Mouse (Mus musculus) intestine, embryonic 15.5 days (tissue): ENCODE measurements around the gene Krt5. TPM values are rescaled to one million over a fixed set of nuclear protein-coding genes. Genes with fewer than 3 reads are reported as not detected.
"Not testable (repeated sequence)": the region's sequence is repeated elsewhere in the genome, so short reads cannot be mapped to it uniquely, and the experiment has no call there.

ENCODE experiments used
- ATAC-seq: fragments of 200-750 bp; cut with Nextera tagmentation; 2 replicates; pipeline ENCODE4 v1.8.0; 2017; ENCODE audit warnings: moderate TSS enrichment, moderate library complexity
- H3K27ac ChIP-seq: fragments of 300-500 bp; sonication (generic); 2 replicates; pipeline ENCODE4 v1.5.1; 2015; ENCODE audit warnings: mild to moderate bottlenecking, inconsistent platforms
- H3K27me3 ChIP-seq: fragments of 300-500 bp; sonication (generic); replicated peaks from 2 replicates; pipeline ENCODE4 v1.6.1; 2015; ENCODE audit warnings: inconsistent platforms
- H3K36me3 ChIP-seq: fragments of 300-500 bp; sonication (generic); 2 replicates; pipeline ENCODE4 v1.6.1; 2015; ENCODE audit warnings: inconsistent platforms
- H3K4me1 ChIP-seq: fragments of 300-500 bp; sonication (generic); replicated peaks from 2 replicates; pipeline ENCODE4 v1.6.1; 2015; ENCODE audit warnings: inconsistent platforms
- H3K4me2 ChIP-seq: fragments of 300-500 bp; sonication (generic); replicated peaks from 2 replicates; pipeline ENCODE4 v1.6.1; 2015; ENCODE audit warnings: mild to moderate bottlenecking, inconsistent platforms
- H3K4me3 ChIP-seq: fragments of 300-500 bp; sonication (generic); replicated peaks from 2 replicates; pipeline ENCODE4 v1.5.1; 2015; ENCODE audit warnings: inconsistent platforms
- H3K9ac ChIP-seq: fragments of 300-500 bp; sonication (generic); 2 replicates; pipeline ENCODE4 v1.6.1; 2015; ENCODE audit warnings: inconsistent platforms
- H3K9me3 ChIP-seq: fragments of 300-500 bp; sonication (generic); 2 replicates; pipeline ENCODE4 v1.6.1; 2016; ENCODE audit warnings: inconsistent platforms
- WGBS: fragments of 180-500 bp; shearing (Covaris S2); methylation state at CpG from one replicate; pipeline ENCODE4 v1.1.7; 2015; 5-methylcytosine and 5-hydroxymethylcytosine counted together
- polyA plus RNA-seq: library from polyadenylated mRNA; unstranded; fragments of >200 nt; fragmentation: Nextera tagmentation; extraction: Ambion mirVana; gene quantifications from 2 replicates; pipeline ENCODE4 v1.2.1, GENCODE M21; 2015

Krt5 gene
- polyA plus RNA-seq, 1 experiment from 2014 or later: 0.87 TPM

DNA sequence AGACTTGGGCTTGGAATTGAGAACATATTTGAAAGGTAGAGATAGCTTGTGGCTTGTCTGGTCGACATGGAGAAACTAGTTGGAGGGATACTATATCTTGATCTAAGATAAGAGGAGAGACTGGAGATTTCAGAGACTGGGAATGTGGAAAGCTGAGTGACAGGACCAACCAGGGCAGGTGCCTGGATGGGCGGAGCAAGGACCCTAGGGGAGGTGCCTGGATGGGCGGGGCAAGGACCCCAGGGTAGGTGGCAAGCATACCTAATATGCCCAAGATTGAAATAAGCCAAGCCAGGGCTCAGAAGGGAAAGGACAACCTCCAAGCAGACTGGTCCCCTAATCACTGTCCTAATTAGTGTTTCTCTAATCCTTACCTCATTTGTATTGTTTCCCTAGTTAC lies 13.5 kb downstream of the Krt5 start:
- H3K4me2 ChIP-seq: no peak overlapping the region
- no peaks in the 10 kb centered on the region for H3K9me3 ChIP-seq
- no peak for ATAC-seq
- H3K4me3 ChIP-seq: no peak overlapping the region
- H3K27ac ChIP-seq: no peak overlapping the region
- no peaks in the 10 kb centered on the region; the same call in 1 of the 2 replicates for H3K27me3 ChIP-seq
- no peaks in the 10 kb centered on the region for H3K36me3 ChIP-seq
- H3K4me1 ChIP-seq: no peaks in the 10 kb centered on the region
- 46% methylated on average over 3 of the region's 3 CpGs for WGBS
- no peak overlapping the region for H3K9ac ChIP-seq

DNA sequence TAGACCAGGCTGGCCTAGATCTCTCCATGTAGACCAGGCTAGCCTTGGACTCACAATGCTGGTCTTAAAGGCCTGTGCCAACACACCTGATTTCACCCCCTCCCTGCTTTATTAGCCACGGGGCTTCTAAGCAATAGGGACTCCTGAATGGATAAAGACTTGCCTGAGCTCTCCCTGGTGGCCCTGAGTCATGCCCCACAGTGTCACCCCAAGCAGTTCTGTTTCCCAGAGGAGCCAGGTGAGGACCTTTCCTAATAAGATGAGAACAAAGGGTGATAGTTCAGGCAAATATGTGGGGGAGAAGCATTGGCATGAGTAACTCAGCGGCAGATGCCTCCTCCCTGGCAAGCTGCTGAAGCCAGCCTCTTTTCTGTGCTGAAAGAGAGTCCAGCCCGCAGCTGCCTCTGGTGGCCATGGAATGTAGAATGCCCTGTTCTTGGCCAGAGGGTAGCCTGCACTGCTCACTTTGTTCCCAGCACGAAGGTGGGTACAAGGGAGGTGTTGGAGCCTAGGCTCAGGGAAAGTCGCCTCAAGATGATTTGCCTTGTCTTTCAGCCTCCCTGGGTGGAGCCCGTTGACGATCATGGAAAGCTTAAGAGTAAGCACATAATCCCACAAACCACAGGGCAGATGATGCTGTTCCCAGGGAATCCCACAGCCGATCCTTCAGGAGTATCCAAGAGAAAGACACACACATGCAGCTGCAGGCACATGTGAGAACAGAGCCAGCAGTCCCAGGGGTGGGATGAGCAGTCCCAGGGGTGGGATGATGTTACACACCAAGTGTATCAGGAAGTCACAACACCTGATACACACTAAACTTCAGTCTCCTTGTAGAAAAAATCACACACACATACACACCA lies 15.1 kb downstream of the Krt5 start:
- Histone ChIP-seq H3K4me3 (no peak overlapping the region), H3K27me3 (no peaks in the 10 kb centered on the region; the same call in 1 of the 2 replicates), H3K36me3 (no peaks in the 10 kb centered on the region), H3K9me3 (no peaks in the 10 kb centered on the region), H3K4me1 (no peaks in the 10 kb centered on the region), H3K27ac (no peak overlapping the region), H3K9ac (no peak overlapping the region), H3K4me2 (no peak overlapping the region)
- 71% methylated on average over 8 of the region's 8 CpGs for WGBS
- ATAC-seq: no peak

DNA sequence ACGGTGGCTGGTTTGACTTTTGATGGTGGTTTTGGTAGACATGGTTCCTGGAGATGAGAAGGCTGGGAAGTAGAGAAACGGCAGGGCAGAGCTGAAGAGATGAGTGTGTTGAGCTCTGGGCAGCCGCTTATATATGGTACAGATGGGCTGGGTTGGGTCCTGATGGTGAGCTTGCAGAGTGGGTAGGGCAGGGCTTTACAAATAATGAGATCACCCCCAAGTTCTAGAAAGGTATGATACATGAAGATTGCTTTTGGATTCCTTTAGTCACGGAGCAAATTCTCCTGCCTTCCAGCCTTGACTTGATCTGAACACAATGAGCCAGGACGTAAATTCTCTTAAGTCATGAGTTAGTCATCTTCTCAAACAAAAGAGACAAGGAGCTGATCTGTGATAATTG lies 18.5 kb downstream of the Krt5 start, which contains the start of gene Krt6a:
Gene Krt6a, minus strand, starts transcription at position 101 of the 400 bp plus-strand sequence.
- Histone ChIP-seq H3K4me2 (no peak within 1 kb of the TSS), H3K4me1 (no peaks in the 10 kb centered on the region), H3K36me3 (no peaks in the 10 kb centered on the region), H3K27me3 (no peaks in the 10 kb centered on the region; the same call in 1 of the 2 replicates), H3K9me3 (no peaks in the 10 kb centered on the region), H3K9ac (no peak within 1 kb of the TSS), H3K4me3 (no peak within 1 kb of the TSS), H3K27ac (no peak within 1 kb of the TSS)
- no peak for ATAC-seq
- 71% methylated on average over 5 of the region's 5 CpGs for WGBS

DNA sequence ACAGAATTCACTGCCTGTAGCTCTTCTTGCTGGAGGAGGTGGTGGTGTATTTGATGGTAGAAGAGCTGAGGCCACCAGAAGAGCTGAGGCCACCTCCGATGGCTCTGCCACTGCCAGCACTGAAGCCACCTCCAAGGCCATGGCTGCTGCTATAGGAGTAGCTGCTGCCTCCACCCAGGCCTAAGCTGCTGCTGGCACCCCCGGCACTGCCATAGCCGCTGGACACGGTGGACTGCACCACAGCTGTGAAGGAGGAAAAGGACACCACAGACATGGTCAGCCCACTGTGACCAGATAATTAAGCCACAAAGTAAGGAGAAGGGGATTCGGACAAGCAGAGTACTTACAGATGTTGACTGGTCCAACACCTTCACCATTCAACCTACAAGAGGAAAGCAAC lies 22.2 kb downstream of the Krt5 start:
- 93% methylated on average over 5 of the region's 5 CpGs for WGBS
- not testable (repeated sequence) for H3K9ac ChIP-seq, H3K4me1 ChIP-seq, H3K9me3 ChIP-seq, H3K36me3 ChIP-seq, H3K4me2 ChIP-seq, H3K27me3 ChIP-seq, H3K27ac ChIP-seq, H3K4me3 ChIP-seq, ATAC-seq

DNA sequence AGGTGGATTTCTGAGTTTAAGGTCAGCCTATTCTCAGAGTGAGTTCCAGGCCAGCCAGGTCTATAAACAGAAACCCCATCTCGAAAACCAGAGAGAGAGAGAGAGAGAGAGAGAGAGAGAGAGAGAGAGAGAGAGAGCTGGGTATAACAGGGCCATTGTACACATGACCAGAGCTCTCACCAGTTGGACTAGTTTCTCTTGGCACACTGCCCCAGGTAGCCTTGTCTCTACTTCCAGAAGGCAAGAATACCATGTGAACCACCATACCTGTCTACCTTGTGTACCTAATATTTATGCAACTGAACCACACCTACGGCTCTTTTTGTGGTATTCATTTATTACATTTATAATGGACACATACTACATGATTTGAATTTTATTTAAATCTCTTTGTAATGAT lies 24.5 kb downstream of the Krt5 start:
- H3K4me3 ChIP-seq: no peak overlapping the region
- no peaks in the 10 kb centered on the region for H3K27me3 ChIP-seq
- H3K4me2 ChIP-seq: no peak overlapping the region
- ATAC-seq: no peak
- H3K9ac ChIP-seq: no peak overlapping the region
- WGBS: 59% methylated on average over 2 of the region's 2 CpGs
- H3K9me3 ChIP-seq: no peaks in the 10 kb centered on the region
- H3K4me1 ChIP-seq: no peaks in the 10 kb centered on the region
- H3K36me3 ChIP-seq: no peaks in the 10 kb centered on the region
- H3K27ac ChIP-seq: no peak overlapping the region

DNA sequence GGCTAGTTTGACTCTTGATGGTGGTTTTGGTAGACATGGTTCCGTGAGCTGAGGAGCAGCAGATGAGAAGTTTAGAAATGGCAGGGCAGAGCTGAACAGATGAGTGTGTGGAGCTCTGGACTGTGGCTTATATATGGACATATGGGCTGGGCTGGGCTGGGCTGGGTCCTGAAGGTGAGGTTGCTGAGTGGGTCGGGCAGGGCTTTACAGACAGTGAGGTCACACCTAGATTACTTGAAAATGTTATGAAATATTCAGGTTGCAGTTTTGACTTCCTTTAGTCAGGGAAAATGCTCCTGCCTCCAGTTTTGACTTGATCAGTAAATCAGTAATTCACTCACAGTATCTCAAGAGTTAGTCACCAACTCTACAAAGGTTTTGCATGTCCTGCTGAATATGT lies 32.5 kb downstream of the Krt5 start, which contains the start of gene Krt6b:
Gene Krt6b, minus strand, starts transcription at position 101 of the 400 bp plus-strand sequence.
- H3K4me1 ChIP-seq: no peaks in the 10 kb centered on the region
- H3K4me3 ChIP-seq: no peak within 1 kb of the TSS
- H3K27me3 ChIP-seq: no peaks in the 10 kb centered on the region
- no peak within 1 kb of the TSS for H3K9ac ChIP-seq
- whole genome bisulfite sequencing: 76% methylated on average over 2 of the region's 2 CpGs
- no peak within 1 kb of the TSS for H3K27ac ChIP-seq
- H3K36me3 ChIP-seq: no peaks in the 10 kb centered on the region
- no peak within 1 kb of the TSS for H3K4me2 ChIP-seq
- no peaks in the 10 kb centered on the region for H3K9me3 ChIP-seq
- no peak for ATAC-seq

DNA sequence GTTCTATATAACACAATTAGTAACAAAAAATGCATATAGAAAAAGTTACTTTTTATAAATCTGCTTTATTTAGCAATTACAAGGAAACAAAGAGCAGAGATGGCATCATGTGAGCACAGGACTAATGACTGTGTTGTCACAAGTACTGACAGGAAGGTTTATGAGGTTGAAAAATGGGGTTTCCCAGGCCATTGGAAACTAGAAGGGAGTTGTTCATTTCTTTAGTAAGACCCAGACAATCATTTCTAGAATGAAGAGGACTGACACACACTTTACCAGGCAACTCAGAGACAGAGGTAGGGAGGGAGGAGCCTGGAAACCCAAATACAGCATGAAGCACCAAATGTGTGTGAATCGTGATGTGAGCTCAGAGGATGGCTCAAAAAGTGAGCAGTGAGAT lies 36.7 kb downstream of the Krt5 start:
- 69% methylated on average over 1 of the region's 1 CpGs for WGBS
- ATAC-seq: no peak

More for the DNA sequence above, 36.7 kb downstream of the Krt5 start:
- no peaks in the 10 kb centered on the region for H3K36me3 ChIP-seq
- H3K4me1 ChIP-seq: no peaks in the 10 kb centered on the region
- H3K4me3 ChIP-seq: no peak overlapping the region
- no peaks in the 10 kb centered on the region for H3K27me3 ChIP-seq
- no peak overlapping the region for H3K9ac ChIP-seq
- no peak overlapping the region for H3K27ac ChIP-seq
- no peak overlapping the region for H3K4me2 ChIP-seq
- H3K9me3 ChIP-seq: no peaks in the 10 kb centered on the region

Other genes starting within 250 kb of the Krt5 start
- not detected in 2 replicates for gene Krt81, start 249.1 kb downstream of the Krt5 start, polyA plus RNA-seq
- gene Krt86, start 239.4 kb downstream of the Krt5 start, polyA plus RNA-seq: 0.14 TPM in 1 of 2 replicates, not detected in the other
- 0.19 TPM in 1 of 2 replicates, not detected in the other for gene Krt83, start 221.4 kb downstream of the Krt5 start, polyA plus RNA-seq
- not detected in 2 replicates for gene Gm49425, start 195.6 kb downstream of the Krt5 start, polyA plus RNA-seq
- 0.13 and 0.29 TPM in 2 replicates for gene Krt84, start 180.1 kb downstream of the Krt5 start, polyA plus RNA-seq
- not detected in 2 replicates for gene Krt82, start 162.2 kb downstream of the Krt5 start, polyA plus RNA-seq
- 0.09 and 0.16 TPM in 2 replicates for gene Krt90, start 149.9 kb downstream of the Krt5 start, polyA plus RNA-seq
- gene Krt75, start 139.0 kb downstream of the Krt5 start, polyA plus RNA-seq: not detected in 2 replicates
- not detected in 2 replicates for gene Gm5414, start 84.7 kb downstream of the Krt5 start, polyA plus RNA-seq
- gene Gm5478, start 65.5 kb downstream of the Krt5 start, polyA plus RNA-seq: not detected in 2 replicates
- not detected in 2 replicates for gene Krt6b, start 32.6 kb downstream of the Krt5 start, polyA plus RNA-seq
- gene Krt6a, start 18.6 kb downstream of the Krt5 start, polyA plus RNA-seq: 0.32 and 0.64 TPM in 2 replicates
- gene Krt71, start 30.2 kb upstream of the Krt5 start, polyA plus RNA-seq: not detected in 2 replicates
- gene Krt72, start 73.6 kb upstream of the Krt5 start, polyA plus RNA-seq: not detected in 2 replicates
- gene Krt73, start 89.4 kb upstream of the Krt5 start, polyA plus RNA-seq: not detected in 2 replicates
- not detected in 2 replicates for gene Krt2, start 105.3 kb upstream of the Krt5 start, polyA plus RNA-seq
- gene Krt1, start 137.9 kb upstream of the Krt5 start, polyA plus RNA-seq: 0.62 and 0.92 TPM in 2 replicates
- gene Krt77, start 156.8 kb upstream of the Krt5 start, polyA plus RNA-seq: not detected in 2 replicates
- gene Krt76, start 180.0 kb upstream of the Krt5 start, polyA plus RNA-seq: not detected in 2 replicates
- 0.85 and 1.2 TPM in 2 replicates for gene Krt4, start 211.8 kb upstream of the Krt5 start, polyA plus RNA-seq
- gene Krt79, start 227.4 kb upstream of the Krt5 start, polyA plus RNA-seq: 0.13 and 0.15 TPM in 2 replicates
- 0.05 and 0.25 TPM in 2 replicates for gene Krt78, start 241.4 kb upstream of the Krt5 start, polyA plus RNA-seq